Mouse (Mus musculus) liver, embryonic 14.5 days (tissue): ENCODE measurements around the gene Sema5a.

Source experiments
- CTCF ChIP-seq: IDR thresholded peaks from 2 replicates; pipeline ENCODE4 v1.5.1; 2016; ENCODE audit warnings: antibody characterized with exemption, low read depth, control low read depth
- EP300 ChIP-seq: IDR thresholded peaks from 2 replicates; pipeline ENCODE4 v1.6.1; 2016; ENCODE audit warnings: antibody characterized with exemption, low read depth

DNA sequence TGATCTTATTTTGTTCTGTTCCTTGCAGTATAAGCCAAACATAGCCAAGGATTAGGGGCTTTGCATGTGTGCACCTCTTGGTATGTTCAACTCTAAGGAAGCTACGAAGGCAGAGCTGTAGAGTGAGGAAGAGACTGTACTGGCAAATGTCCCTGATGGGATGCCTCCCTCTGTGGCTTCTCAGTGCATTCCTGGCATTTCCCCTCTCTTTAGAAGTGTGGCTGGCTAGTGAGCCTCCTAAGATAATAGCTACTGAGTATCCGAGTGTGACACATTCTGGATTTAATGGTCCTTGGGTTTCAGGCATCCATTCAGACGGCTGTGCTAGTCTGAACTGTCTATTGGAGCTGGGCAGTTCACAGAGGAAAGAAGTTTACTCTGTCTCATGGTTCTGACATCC lies 19.0 kb downstream of the Sema5a start:
- TF ChIP-seq CTCF: no peak
- TF ChIP-seq EP300: no peak
